Mouse (Mus musculus) spleen, postnatal 14 days (tissue): ENCODE measurements around the gene Unc13d.
A peak's percentile ranks its signal among the peaks of the same experiment; 100 is the strongest.
"Not testable (repeated sequence)": the region's sequence is repeated elsewhere in the genome, so short reads cannot be mapped to it uniquely, and the experiment has no call there.

Experiments used
- DNase-seq, 2 experiments: peaks; one replicate each; pipeline ENCODE4 v3.0.0; 2021 to 2022; ENCODE audit warnings: low spot score in 2 of 2

The Unc13d gene

GRCm38 (mm10) chr11:116045173-116045572, 32.6 kb downstream of the Unc13d start:
- DNase-seq: no peak

GRCm38 (mm10) chr11:116043286-116043685, 34.5 kb downstream of the Unc13d start:
- no peak for DNase-seq

- no peak for DNase-seq
These were observed 35.2 kb downstream of the Unc13d start for GRCm38 (mm10) chr11:116042372-116043138.

- DNase-seq: no peak
These were observed 35.9 kb downstream of the Unc13d start for GRCm38 (mm10) chr11:116041833-116042232.

GRCm38 (mm10) chr11:116040593-116040992, 37.2 kb downstream of the Unc13d start:
- DNase-seq: no peak

- no peak for DNase-seq
These were observed 39.9 kb downstream of the Unc13d start for GRCm38 (mm10) chr11:116037826-116038225.

- DNase-seq: no peak
These were observed 41.1 kb downstream of the Unc13d start for GRCm38 (mm10) chr11:116036671-116037070.

GRCm38 (mm10) chr11:116034584-116034983, 43.2 kb downstream of the Unc13d start:
- no peak for DNase-seq

- DNase-seq: peak in 1 of 2 experiments; percentile 40
These were observed 46.6 kb downstream of the Unc13d start for GRCm38 (mm10) chr11:116030898-116031845.

- DNase-seq: peak; percentile 81 to 92
These were observed 47.5 kb downstream of the Unc13d start, which contains the start of gene Unk for GRCm38 (mm10) chr11:116030088-116030897. TSS of gene Unk (plus strand) at chr11:116030322.

- DNase-seq: no peak
These were observed 48.5 kb downstream of the Unc13d start for GRCm38 (mm10) chr11:116029086-116029865.

- DNase-seq: no peak
These were observed 49.4 kb downstream of the Unc13d start for GRCm38 (mm10) chr11:116028177-116028865.

GRCm38 (mm10) chr11:116027756-116028155, 50.0 kb downstream of the Unc13d start, which contains the start of gene H3f3b:
TSS of gene H3f3b (minus strand) at chr11:116027962.
- no peak for DNase-seq

GRCm38 (mm10) chr11:116025056-116025845, 52.5 kb downstream of the Unc13d start:
- no peak for DNase-seq

- DNase-seq: peak; percentile 91 to 96
These were observed 53.4 kb downstream of the Unc13d start for GRCm38 (mm10) chr11:116024356-116024808.

GRCm38 (mm10) chr11:116023771-116024355, 53.9 kb downstream of the Unc13d start:
- peak; percentile 63 to 79 for DNase-seq

GRCm38 (mm10) chr11:116023074-116023770, 54.5 kb downstream of the Unc13d start:
- not testable (repeated sequence) for DNase-seq

GRCm38 (mm10) chr11:116022256-116022780, 55.4 kb downstream of the Unc13d start:
- DNase-seq: no peak
